Mouse (Mus musculus): ENCODE results near the gene Atp8b3. TPM values are rescaled to one million over a fixed set of nuclear protein-coding genes. Genes with fewer than 3 reads are reported as not detected.
A peak's percentile ranks its signal among the peaks of the same experiment; 100 is the strongest.

Gene Atp8b3
- total RNA-seq, 2 experiments from 2014 or later = not detected

DNA sequence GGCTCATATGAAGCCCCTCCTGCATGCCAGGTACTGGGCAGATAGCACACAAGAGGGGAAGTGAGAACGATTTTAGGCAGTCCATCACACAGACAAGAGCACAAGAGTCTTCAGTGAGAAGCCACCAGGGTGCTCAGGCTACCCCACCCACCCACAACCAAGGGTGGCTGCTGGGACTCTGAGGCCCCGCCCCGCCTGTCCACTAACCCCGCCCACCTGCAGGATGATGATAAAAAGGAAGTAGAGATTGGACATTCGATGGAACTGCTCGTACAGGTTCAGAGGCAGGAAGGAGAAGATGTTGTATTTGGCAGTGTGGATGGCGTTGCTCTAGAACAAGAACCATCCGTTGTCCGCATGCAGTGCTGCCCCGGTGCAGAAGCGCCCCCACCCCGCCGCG is 3.9 kb downstream of the Atp8b3 start:
- no peak for ATAC-seq (replicated peaks; ENCODE audit: low FRiP score, low TSS enrichment, poor library complexity, severe bottlenecking)

DNA sequence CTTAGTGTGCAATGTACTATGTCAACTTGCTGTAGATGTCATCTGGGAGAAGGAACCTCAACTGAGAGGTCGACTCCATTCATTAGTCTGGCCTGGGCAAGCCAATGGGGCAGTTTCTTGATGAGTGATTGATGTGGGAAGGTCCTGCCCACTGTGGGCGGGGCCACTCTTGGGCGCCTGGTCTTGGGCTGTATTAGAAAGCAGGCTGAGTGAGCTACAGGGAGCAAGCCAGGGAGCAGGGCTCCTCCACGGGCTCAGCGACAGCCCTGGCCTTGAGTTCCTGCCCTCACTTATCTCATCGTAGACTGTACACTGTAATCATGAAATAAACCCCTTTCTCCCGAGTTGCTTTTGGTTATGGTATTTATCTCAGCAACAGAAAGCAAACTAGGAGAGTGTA is 5.2 kb downstream of the Atp8b3 start:
- peak; percentile 74 for ATAC-seq (replicated peaks; ENCODE audit: low FRiP score, low TSS enrichment, poor library complexity, severe bottlenecking)

- ATAC-seq (replicated peaks; ENCODE audit: low FRiP score, low TSS enrichment, poor library complexity, severe bottlenecking) = peak; percentile 55
Observed at GRCm38 (mm10) chr10:80532783-80533182, 6.1 kb downstream of the Atp8b3 start.

- ATAC-seq (replicated peaks; ENCODE audit: low FRiP score, low TSS enrichment, poor library complexity, severe bottlenecking) = no peak
Observed at GRCm38 (mm10) chr10:80526172-80526571, 12.8 kb downstream of the Atp8b3 start.

GRCm38 (mm10) chr10:80523299-80523698 is 15.6 kb downstream of the Atp8b3 start:
- ATAC-seq (replicated peaks; ENCODE audit: low FRiP score, low TSS enrichment, poor library complexity, severe bottlenecking) = no peak

- no peak for ATAC-seq (replicated peaks; ENCODE audit: low FRiP score, low TSS enrichment, poor library complexity, severe bottlenecking)
Observed at GRCm38 (mm10) chr10:80519287-80519686, 19.6 kb downstream of the Atp8b3 start.

- ATAC-seq (replicated peaks; ENCODE audit: low FRiP score, low TSS enrichment, poor library complexity, severe bottlenecking) = no peak
Observed at GRCm38 (mm10) chr10:80513739-80514138, 25.2 kb downstream of the Atp8b3 start.

- no peak for ATAC-seq (replicated peaks; ENCODE audit: low FRiP score, low TSS enrichment, poor library complexity, severe bottlenecking)
Observed at GRCm38 (mm10) chr10:80510273-80510660, 28.7 kb downstream of the Atp8b3 start.

DNA sequence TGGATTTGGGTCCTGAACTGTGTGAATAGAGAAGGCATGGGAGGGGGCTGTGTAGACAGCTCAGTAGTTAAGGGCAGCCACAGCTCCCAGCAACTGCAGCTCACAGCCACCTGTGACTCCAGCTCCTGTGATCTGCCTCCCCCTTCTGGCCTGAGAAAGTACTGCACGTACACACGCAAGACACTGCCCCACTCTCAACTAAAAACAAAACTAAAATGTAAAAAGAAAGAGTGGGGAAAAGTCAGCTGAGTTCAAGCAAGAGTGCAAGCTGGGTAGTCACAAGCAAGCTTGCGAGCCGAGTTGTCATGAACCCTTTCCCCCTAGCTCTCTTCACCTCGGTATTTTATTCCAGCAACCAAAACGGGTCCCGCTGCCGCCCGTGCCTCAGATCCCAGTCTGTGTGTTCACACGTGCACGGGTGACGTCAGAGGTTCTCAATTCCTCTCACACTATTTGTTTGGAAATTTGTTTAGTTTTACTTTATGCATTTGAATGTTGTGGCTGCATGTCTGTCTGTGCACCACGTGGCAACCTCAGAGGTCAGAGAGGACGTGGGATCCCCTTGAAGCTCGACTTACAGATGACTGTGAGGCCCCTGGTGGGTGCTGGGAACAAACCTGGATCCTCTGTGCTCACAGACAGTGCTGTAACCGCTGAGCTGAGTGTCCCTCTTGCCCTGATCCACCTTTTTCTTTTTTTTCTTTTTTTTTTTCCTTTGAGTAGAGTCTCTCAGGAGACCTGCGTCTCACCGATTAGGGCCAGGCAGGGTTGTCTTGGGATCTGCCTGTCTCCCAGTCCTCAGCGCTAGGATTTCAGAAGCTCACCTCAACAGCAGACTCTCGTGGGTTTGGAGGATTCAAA is 29.3 kb downstream of the Atp8b3 start:
- ATAC-seq (replicated peaks; ENCODE audit: low FRiP score, low TSS enrichment, poor library complexity, severe bottlenecking) = peak; percentile 90

DNA sequence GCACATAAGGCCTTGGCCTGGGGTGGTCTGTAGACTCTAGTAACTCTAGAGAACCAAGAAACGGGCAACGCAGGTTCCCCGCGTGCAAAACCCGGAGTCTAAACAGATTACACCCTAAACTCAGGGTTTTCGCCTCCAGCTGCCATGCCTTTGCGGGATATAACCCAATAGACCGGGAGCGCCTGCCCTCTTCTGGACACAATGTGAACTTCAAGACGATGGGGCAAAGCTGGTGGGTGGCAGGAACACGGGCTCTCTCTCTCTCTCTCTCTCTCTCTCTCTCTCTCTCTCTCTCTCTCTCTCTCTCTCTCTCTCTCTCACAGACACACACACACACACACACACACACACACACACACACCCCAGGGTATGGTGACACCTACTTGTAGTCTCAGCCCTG is 32.7 kb downstream of the Atp8b3 start:
- peak; percentile 63 for ATAC-seq (replicated peaks; ENCODE audit: low FRiP score, low TSS enrichment, poor library complexity, severe bottlenecking)

GRCm38 (mm10) chr10:80504724-80505123 is 34.2 kb downstream of the Atp8b3 start:
- no peak for ATAC-seq (replicated peaks; ENCODE audit: low FRiP score, low TSS enrichment, poor library complexity, severe bottlenecking)

- no peak for ATAC-seq (replicated peaks; ENCODE audit: low FRiP score, low TSS enrichment, poor library complexity, severe bottlenecking)
Observed at GRCm38 (mm10) chr10:80503599-80504220, 35.2 kb downstream of the Atp8b3 start.

GRCm38 (mm10) chr10:80502819-80503314 is 36.1 kb downstream of the Atp8b3 start:
- no peak for ATAC-seq (replicated peaks; ENCODE audit: low FRiP score, low TSS enrichment, poor library complexity, severe bottlenecking)

DNA sequence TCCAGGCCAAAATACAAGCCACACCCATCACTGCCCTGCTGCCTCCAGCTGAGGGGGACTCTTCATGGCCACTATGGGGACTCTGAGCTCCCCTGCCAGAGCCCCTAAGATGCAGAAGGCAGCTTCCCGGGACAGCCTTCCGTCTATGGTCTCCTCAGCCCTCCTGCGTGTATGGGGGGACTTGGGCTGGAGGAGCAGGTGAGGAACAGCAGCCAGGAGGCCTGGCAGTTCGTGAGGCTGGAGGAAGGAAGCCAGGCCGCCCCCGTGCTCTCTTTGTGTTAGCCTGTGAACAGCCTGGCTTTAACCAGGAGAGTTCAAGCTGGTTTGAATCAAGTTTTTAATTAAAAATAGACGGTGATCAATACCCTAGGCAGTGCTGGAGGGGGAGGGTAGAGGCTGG is 36.6 kb downstream of the Atp8b3 start:
- ATAC-seq (replicated peaks; ENCODE audit: low FRiP score, low TSS enrichment, poor library complexity, severe bottlenecking) = no peak

DNA sequence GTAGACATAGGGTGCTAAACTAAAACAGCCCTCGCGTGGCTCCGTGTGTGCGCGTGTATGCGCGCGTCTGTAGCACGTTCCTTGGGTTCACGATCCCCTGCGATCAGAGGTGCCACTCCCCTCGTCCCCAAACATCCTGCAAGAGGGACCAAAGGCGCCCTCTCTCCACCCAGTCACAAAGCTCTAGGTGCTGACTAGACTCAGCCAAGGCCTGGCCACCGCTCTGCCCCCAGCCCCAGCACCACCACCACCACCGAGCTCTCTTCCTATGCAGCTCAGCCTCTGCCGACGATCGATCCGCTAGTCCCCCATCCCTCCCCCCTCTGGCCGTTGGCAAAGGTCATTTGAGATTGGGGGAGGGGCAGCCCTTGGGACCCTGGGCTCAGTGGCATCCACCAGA is 42.5 kb downstream of the Atp8b3 start:
- no peak for ATAC-seq (replicated peaks; ENCODE audit: low FRiP score, low TSS enrichment, poor library complexity, severe bottlenecking)

DNA sequence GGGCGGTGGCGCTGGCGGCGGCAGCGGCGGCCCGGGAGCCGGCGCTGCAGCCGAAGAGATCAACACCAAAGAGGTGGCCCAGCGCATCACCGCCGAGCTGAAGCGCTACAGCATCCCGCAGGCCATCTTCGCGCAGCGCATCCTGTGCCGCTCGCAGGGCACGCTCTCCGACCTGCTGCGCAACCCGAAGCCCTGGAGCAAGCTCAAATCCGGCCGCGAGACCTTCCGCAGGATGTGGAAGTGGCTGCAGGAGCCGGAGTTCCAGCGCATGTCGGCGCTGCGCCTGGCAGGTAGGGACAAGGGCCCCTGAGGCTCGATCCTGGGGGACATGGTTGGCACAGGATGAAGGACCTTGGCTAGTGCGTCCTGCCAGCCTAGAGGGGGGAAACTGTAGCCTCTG is 43.0 kb downstream of the Atp8b3 start:
- no peak for ATAC-seq (replicated peaks; ENCODE audit: low FRiP score, low TSS enrichment, poor library complexity, severe bottlenecking)

- no peak for ATAC-seq (replicated peaks; ENCODE audit: low FRiP score, low TSS enrichment, poor library complexity, severe bottlenecking)
Observed at GRCm38 (mm10) chr10:80494732-80495131, 44.2 kb downstream of the Atp8b3 start, which contains the start of gene Onecut3. Onecut3 (plus strand) TSS chr10:80494835.

DNA sequence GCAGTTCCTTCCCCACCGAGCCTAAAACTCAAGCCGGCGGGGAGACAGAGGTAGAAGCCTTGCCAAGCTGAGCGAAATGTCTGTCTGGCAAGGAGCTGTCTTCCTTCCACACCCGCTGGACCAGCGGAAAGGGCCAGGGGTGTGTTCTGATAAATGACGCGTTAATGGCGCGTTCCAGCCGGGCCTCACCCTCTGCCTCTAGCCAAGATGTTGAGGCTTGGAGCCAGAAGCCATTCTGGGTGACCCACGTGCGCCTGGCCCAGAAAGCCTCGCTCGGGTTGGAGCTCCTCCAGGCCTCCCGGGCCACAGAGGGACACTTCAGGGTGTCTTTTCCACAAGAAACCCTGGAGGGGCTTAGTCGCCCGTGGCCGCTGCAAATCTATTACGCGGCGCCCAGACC is 48.9 kb downstream of the Atp8b3 start:
- ATAC-seq (replicated peaks; ENCODE audit: low FRiP score, low TSS enrichment, poor library complexity, severe bottlenecking) = no peak

- ATAC-seq (replicated peaks; ENCODE audit: low FRiP score, low TSS enrichment, poor library complexity, severe bottlenecking) = no peak
Observed at GRCm38 (mm10) chr10:80486862-80487379, 52.0 kb downstream of the Atp8b3 start.

- peak; percentile 80 for ATAC-seq (replicated peaks; ENCODE audit: low FRiP score, low TSS enrichment, poor library complexity, severe bottlenecking)
Observed at GRCm38 (mm10) chr10:80481002-80481401, 57.9 kb downstream of the Atp8b3 start.

GRCm38 (mm10) chr10:80478531-80478930 is 60.4 kb downstream of the Atp8b3 start:
- no peak for ATAC-seq (replicated peaks; ENCODE audit: low FRiP score, low TSS enrichment, poor library complexity, severe bottlenecking)

All from megakaryocyte-erythroid progenitor cell, adult 5-6 weeks (primary cell).